Mouse (Mus musculus): Measurements from ENCODE around the gene Vhl. TPM values are rescaled to one million over a fixed set of nuclear protein-coding genes. Genes with fewer than 3 reads are reported as not detected.
A peak's percentile ranks its signal among the peaks of the same experiment; 100 is the strongest.

Vhl gene
- polyA plus RNA-seq, 1 experiment from 2014 or later: 64.4 TPM

- H3K9me3 ChIP-seq (ENCODE audit: control insufficient read depth, low read length): no peaks in the 10 kb centered on the region
- peak; percentile 96 for DNase-seq (ENCODE audit: low spot score)
- H3K4me2 ChIP-seq (ENCODE audit: low read depth, low read length, severe bottlenecking): peak within 1 kb of the TSS; percentile 77
- H3K4me1 ChIP-seq (replicated peaks; ENCODE audit: control insufficient read depth, insufficient read depth, low read length): no peaks in the 10 kb centered on the region
- no peaks in the 10 kb centered on the region for H3K27me3 ChIP-seq (ENCODE audit: control insufficient read depth, insufficient read depth, low read length)
- ATAC-seq (replicated peaks; ENCODE audit: low FRiP score): peak; percentile 94
- peak within 1 kb of the TSS; percentile 40 for H3K4me3 ChIP-seq (ENCODE audit: low read depth, low read length)
- no peak within 1 kb of the TSS for H3K27ac ChIP-seq (ENCODE audit: low read depth, low read length)
- 9% methylated on average over 37 of the region's 37 CpGs for WGBS
- H3K36me3 ChIP-seq (ENCODE audit: control insufficient read depth, insufficient read depth, low read length): no peaks in the 10 kb centered on the region
- peak within 1 kb of the TSS; percentile 44 for H3K9ac ChIP-seq (ENCODE audit: low read length)
These were observed 14.7 kb downstream of the Vhl start, which contains the start of gene Irak2 for GRCm38 (mm10) chr6:113638302-113639040. TSS of gene Irak2 (plus strand) at chr6:113638467.

- no peaks in the 10 kb centered on the region for H3K27me3 ChIP-seq (ENCODE audit: control insufficient read depth, insufficient read depth, low read length)
- no peak for ATAC-seq (replicated peaks; ENCODE audit: low FRiP score)
- H3K4me1 ChIP-seq (replicated peaks; ENCODE audit: control insufficient read depth, insufficient read depth, low read length): no peaks in the 10 kb centered on the region
- no peak for DNase-seq (ENCODE audit: low spot score)
- 88% methylated on average over 4 of the region's 4 CpGs for WGBS
- no peak overlapping the region for H3K4me2 ChIP-seq (ENCODE audit: low read depth, low read length, severe bottlenecking)
- H3K27ac ChIP-seq (ENCODE audit: low read depth, low read length): no peak overlapping the region
- no peak overlapping the region for H3K9ac ChIP-seq (ENCODE audit: low read length)
- H3K36me3 ChIP-seq (ENCODE audit: control insufficient read depth, insufficient read depth, low read length): no peaks in the 10 kb centered on the region
- no peak overlapping the region for H3K4me3 ChIP-seq (ENCODE audit: low read depth, low read length)
- no peaks in the 10 kb centered on the region for H3K9me3 ChIP-seq (ENCODE audit: control insufficient read depth, low read length)
These were observed 15.4 kb downstream of the Vhl start for GRCm38 (mm10) chr6:113639201-113639600.

- Histone ChIP-seq H3K9ac (ENCODE audit: low read length) (no peak overlapping the region), H3K4me3 (ENCODE audit: low read depth, low read length) (no peak overlapping the region), H3K4me2 (ENCODE audit: low read depth, low read length, severe bottlenecking) (no peak overlapping the region), H3K27me3 (ENCODE audit: control insufficient read depth, insufficient read depth, low read length) (no peaks in the 10 kb centered on the region), H3K36me3 (ENCODE audit: control insufficient read depth, insufficient read depth, low read length) (no peaks in the 10 kb centered on the region), H3K27ac (ENCODE audit: low read depth, low read length) (no peak overlapping the region), H3K9me3 (ENCODE audit: control insufficient read depth, low read length) (no peaks in the 10 kb centered on the region), H3K4me1 (replicated peaks; ENCODE audit: control insufficient read depth, insufficient read depth, low read length) (no peaks in the 10 kb centered on the region)
- DNase-seq (ENCODE audit: low spot score): no peak
- WGBS: 87% methylated on average over 8 of the region's 8 CpGs
- ATAC-seq (replicated peaks; ENCODE audit: low FRiP score): no peak
These were observed 18.8 kb downstream of the Vhl start for GRCm38 (mm10) chr6:113642605-113643004.

GRCm38 (mm10) chr6:113643021-113643420 is 19.3 kb downstream of the Vhl start:
- no peak for DNase-seq (ENCODE audit: low spot score)
- 72% methylated on average over 4 of the region's 4 CpGs for WGBS
- H3K4me2 ChIP-seq (ENCODE audit: low read depth, low read length, severe bottlenecking): no peak overlapping the region
- no peak overlapping the region for H3K9ac ChIP-seq (ENCODE audit: low read length)
- H3K4me1 ChIP-seq (replicated peaks; ENCODE audit: control insufficient read depth, insufficient read depth, low read length): no peaks in the 10 kb centered on the region
- no peaks in the 10 kb centered on the region for H3K36me3 ChIP-seq (ENCODE audit: control insufficient read depth, insufficient read depth, low read length)
- no peaks in the 10 kb centered on the region for H3K9me3 ChIP-seq (ENCODE audit: control insufficient read depth, low read length)
- no peak overlapping the region for H3K27ac ChIP-seq (ENCODE audit: low read depth, low read length)
- H3K27me3 ChIP-seq (ENCODE audit: control insufficient read depth, insufficient read depth, low read length): no peaks in the 10 kb centered on the region
- ATAC-seq (replicated peaks; ENCODE audit: low FRiP score): no peak
- no peak overlapping the region for H3K4me3 ChIP-seq (ENCODE audit: low read depth, low read length)

- DNase-seq (ENCODE audit: low spot score) (no peak), ATAC-seq (replicated peaks; ENCODE audit: low FRiP score) (no peak)
- Histone ChIP-seq H3K4me3 (ENCODE audit: low read depth, low read length) (no peak overlapping the region), H3K27ac (ENCODE audit: low read depth, low read length) (no peak overlapping the region), H3K4me2 (ENCODE audit: low read depth, low read length, severe bottlenecking) (no peak overlapping the region), H3K27me3 (ENCODE audit: control insufficient read depth, insufficient read depth, low read length) (no peaks in the 10 kb centered on the region), H3K9ac (ENCODE audit: low read length) (no peak overlapping the region), H3K9me3 (ENCODE audit: control insufficient read depth, low read length) (no peaks in the 10 kb centered on the region), H3K36me3 (ENCODE audit: control insufficient read depth, insufficient read depth, low read length) (no peaks in the 10 kb centered on the region), H3K4me1 (replicated peaks; ENCODE audit: control insufficient read depth, insufficient read depth, low read length) (no peaks in the 10 kb centered on the region)
- WGBS: 89% methylated on average over 2 of the region's 2 CpGs
These were observed 20.2 kb downstream of the Vhl start for GRCm38 (mm10) chr6:113643967-113644366.

- Histone ChIP-seq H3K4me2 (ENCODE audit: low read depth, low read length, severe bottlenecking) (no peak overlapping the region), H3K9ac (ENCODE audit: low read length) (no peak overlapping the region), H3K4me3 (ENCODE audit: low read depth, low read length) (no peak overlapping the region), H3K36me3 (ENCODE audit: control insufficient read depth, insufficient read depth, low read length) (no peaks in the 10 kb centered on the region), H3K27ac (ENCODE audit: low read depth, low read length) (no peak overlapping the region), H3K9me3 (ENCODE audit: control insufficient read depth, low read length) (no peaks in the 10 kb centered on the region), H3K4me1 (replicated peaks; ENCODE audit: control insufficient read depth, insufficient read depth, low read length) (no peaks in the 10 kb centered on the region), H3K27me3 (ENCODE audit: control insufficient read depth, insufficient read depth, low read length) (no peaks in the 10 kb centered on the region)
- ATAC-seq (replicated peaks; ENCODE audit: low FRiP score): no peak
- DNase-seq (ENCODE audit: low spot score): no peak
- 89% methylated on average over 8 of the region's 8 CpGs for whole genome bisulfite sequencing
These were observed 21.0 kb downstream of the Vhl start for GRCm38 (mm10) chr6:113644808-113645207.

- no peak for DNase-seq (ENCODE audit: low spot score)
- WGBS: 82% methylated on average over 7 of the region's 7 CpGs
- no peak overlapping the region for H3K4me2 ChIP-seq (ENCODE audit: low read depth, low read length, severe bottlenecking)
- H3K9ac ChIP-seq (ENCODE audit: low read length): no peak overlapping the region
- no peaks in the 10 kb centered on the region for H3K27me3 ChIP-seq (ENCODE audit: control insufficient read depth, insufficient read depth, low read length)
- no peaks in the 10 kb centered on the region for H3K36me3 ChIP-seq (ENCODE audit: control insufficient read depth, insufficient read depth, low read length)
- no peaks in the 10 kb centered on the region for H3K4me1 ChIP-seq (replicated peaks; ENCODE audit: control insufficient read depth, insufficient read depth, low read length)
- no peak for ATAC-seq (replicated peaks; ENCODE audit: low FRiP score)
- no peak overlapping the region for H3K4me3 ChIP-seq (ENCODE audit: low read depth, low read length)
- H3K9me3 ChIP-seq (ENCODE audit: control insufficient read depth, low read length): no peaks in the 10 kb centered on the region
- H3K27ac ChIP-seq (ENCODE audit: low read depth, low read length): no peak overlapping the region
These were observed 25.8 kb downstream of the Vhl start for GRCm38 (mm10) chr6:113649346-113650196.

GRCm38 (mm10) chr6:113650197-113650640 is 26.5 kb downstream of the Vhl start:
- ATAC-seq (replicated peaks; ENCODE audit: low FRiP score): no peak
- Histone ChIP-seq H3K4me2 (ENCODE audit: low read depth, low read length, severe bottlenecking) (no peak overlapping the region), H3K9me3 (ENCODE audit: control insufficient read depth, low read length) (no peaks in the 10 kb centered on the region), H3K27me3 (ENCODE audit: control insufficient read depth, insufficient read depth, low read length) (no peaks in the 10 kb centered on the region), H3K4me3 (ENCODE audit: low read depth, low read length) (no peak overlapping the region), H3K4me1 (replicated peaks; ENCODE audit: control insufficient read depth, insufficient read depth, low read length) (no peaks in the 10 kb centered on the region), H3K9ac (ENCODE audit: low read length) (no peak overlapping the region), H3K27ac (ENCODE audit: low read depth, low read length) (no peak overlapping the region), H3K36me3 (ENCODE audit: control insufficient read depth, insufficient read depth, low read length) (no peaks in the 10 kb centered on the region)
- 84% methylated on average over 4 of the region's 4 CpGs for WGBS
- no peak for DNase-seq (ENCODE audit: low spot score)
